Mouse (Mus musculus) lung, adult 18-20 months (tissue): Measurements from ENCODE around the gene Man2b1.
"Not testable (repeated sequence)": the region's sequence is repeated elsewhere in the genome, so short reads cannot be mapped to it uniquely, and the experiment has no call there.

Experiments
- DNase-seq, 2 experiments: peaks; one replicate each; pipeline ENCODE4 v3.0.0; 2022; ENCODE audit warnings: mixed read lengths in 2 of 2

Man2b1 gene

GRCm38 (mm10) chr8:85074617-85075016 is 8.5 kb upstream of the Man2b1 start:
- DNase-seq: no peak

- peak; percentile 39 to 40 for DNase-seq
These were observed 7.1 kb upstream of the Man2b1 start for GRCm38 (mm10) chr8:85076001-85076400.

GRCm38 (mm10) chr8:85076993-85077392 is 6.1 kb upstream of the Man2b1 start:
- DNase-seq: peak; percentile 75 to 79

GRCm38 (mm10) chr8:85080214-85080531 is 2.9 kb upstream of the Man2b1 start:
- DNase-seq: no peak

- peak; percentile 46 to 50 for DNase-seq
These were observed 2.4 kb upstream of the Man2b1 start, which contains the start of gene Wdr83os for GRCm38 (mm10) chr8:85080532-85081215. TSS of gene Wdr83os (plus strand) at chr8:85080740.

- peak; percentile 66 to 67 for DNase-seq
These were observed 1.9 kb upstream of the Man2b1 start, which contains the start of gene Wdr83 for GRCm38 (mm10) chr8:85081216-85081555. TSS of gene Wdr83 (minus strand) at chr8:85081306.

GRCm38 (mm10) chr8:85082169-85082568 is 901 bp upstream of the Man2b1 start:
- not testable (repeated sequence) for DNase-seq

GRCm38 (mm10) chr8:85084633-85085032 is 1.6 kb downstream of the Man2b1 start:
- peak in 1 of 2 experiments; percentile 40 for DNase-seq

GRCm38 (mm10) chr8:85086238-85086637 is 3.2 kb downstream of the Man2b1 start:
- DNase-seq: no peak

GRCm38 (mm10) chr8:85088771-85089170 is 5.7 kb downstream of the Man2b1 start:
- no peak for DNase-seq

- no peak for DNase-seq
These were observed 7.8 kb downstream of the Man2b1 start for GRCm38 (mm10) chr8:85090856-85091255.

GRCm38 (mm10) chr8:85091526-85092090 is 8.5 kb downstream of the Man2b1 start:
- DNase-seq: no peak

GRCm38 (mm10) chr8:85095051-85095450 is 12.0 kb downstream of the Man2b1 start:
- DNase-seq: no peak

GRCm38 (mm10) chr8:85095566-85095965 is 12.5 kb downstream of the Man2b1 start:
- DNase-seq: no peak

GRCm38 (mm10) chr8:85096196-85096595 is 13.1 kb downstream of the Man2b1 start:
- DNase-seq: no peak

- DNase-seq: no peak
These were observed 13.8 kb downstream of the Man2b1 start for GRCm38 (mm10) chr8:85096850-85097249.

GRCm38 (mm10) chr8:85100076-85100665 is 17.1 kb downstream of the Man2b1 start:
- DNase-seq: no peak

- DNase-seq: no peak
These were observed 30.2 kb downstream of the Man2b1 start for GRCm38 (mm10) chr8:85113241-85113640.

GRCm38 (mm10) chr8:85115501-85115900 is 32.4 kb downstream of the Man2b1 start:
- DNase-seq: no peak

GRCm38 (mm10) chr8:85116984-85117383 is 33.9 kb downstream of the Man2b1 start:
- no peak for DNase-seq

GRCm38 (mm10) chr8:85119052-85119981 is 36.2 kb downstream of the Man2b1 start:
- DNase-seq: peak; percentile 91 to 93

- DNase-seq: not testable (repeated sequence)
These were observed 37.2 kb downstream of the Man2b1 start for GRCm38 (mm10) chr8:85120251-85120650.

GRCm38 (mm10) chr8:85122995-85123394 is 39.9 kb downstream of the Man2b1 start, which contains the start of gene Zfp791:
TSS of gene Zfp791 (minus strand) at chr8:85123095.
- DNase-seq: no peak
